Mouse (Mus musculus) lung, postnatal 36 days (tissue): ENCODE data around the gene Grk6.

Experiments used
- DNase-seq: peaks from one replicate; pipeline ENCODE4 v3.0.0; 2022; ENCODE audit warnings: mixed read lengths

Gene Grk6

DNA sequence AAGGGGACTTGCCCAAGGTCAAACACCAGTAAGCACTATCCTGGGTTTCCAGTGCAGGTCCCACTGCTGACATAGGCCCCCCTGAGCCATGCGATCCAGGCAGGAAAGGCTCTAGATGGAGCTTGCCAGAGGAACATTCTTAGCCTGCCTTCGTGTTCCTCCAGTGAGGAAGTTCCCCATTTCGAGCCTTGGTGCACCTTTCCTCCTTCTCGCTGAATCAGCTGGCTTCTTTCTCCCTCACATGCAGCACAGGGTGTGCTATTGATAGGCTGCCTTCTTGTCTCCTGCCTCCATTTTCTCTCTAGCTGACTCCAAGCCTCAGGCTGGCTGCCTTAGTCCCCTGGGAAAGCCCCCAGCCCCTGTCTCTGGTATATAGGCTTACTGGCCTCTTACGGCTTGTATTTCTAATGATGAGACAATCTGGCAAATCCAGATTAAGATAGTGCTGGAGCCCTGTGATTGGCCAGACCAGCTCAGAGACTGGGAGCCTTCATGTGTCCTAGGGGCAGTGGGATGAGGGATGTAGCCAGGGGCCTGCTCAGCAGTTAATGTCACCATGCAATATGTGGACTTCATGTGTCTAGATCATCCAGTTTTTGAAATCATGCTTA is 21.1 kb downstream of the Grk6 start:
- DNase-seq = no peak

- peak; percentile 72 for DNase-seq
These were observed 24.1 kb downstream of the Grk6 start for GRCm38 (mm10) chr13:55468851-55469560.

DNA sequence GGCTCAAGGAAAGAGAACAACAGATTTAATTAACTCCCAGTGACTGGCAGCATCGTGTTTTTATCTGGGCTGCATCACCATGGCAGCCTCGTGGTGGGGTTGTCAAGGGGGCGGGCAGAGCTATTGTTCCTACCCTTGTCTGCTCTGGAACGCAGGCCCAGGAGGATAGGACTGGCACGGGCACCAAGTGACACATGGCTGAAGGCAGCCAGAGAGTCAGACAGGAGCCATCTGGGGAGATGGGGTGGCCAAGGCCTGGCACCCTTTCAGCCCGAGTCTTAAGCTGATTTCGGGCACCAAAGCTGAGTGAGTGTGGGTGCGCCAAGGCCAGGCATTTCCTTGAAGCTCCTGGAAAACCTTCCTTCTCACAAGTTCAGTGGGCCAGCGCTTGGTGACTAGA is 25.5 kb downstream of the Grk6 start:
- no peak for DNase-seq

- peak; percentile 82 for DNase-seq
These were observed 26.4 kb downstream of the Grk6 start for GRCm38 (mm10) chr13:55471156-55471818.

- DNase-seq = no peak
These were observed 26.9 kb downstream of the Grk6 start for GRCm38 (mm10) chr13:55471819-55472131.

- DNase-seq = no peak
These were observed 27.5 kb downstream of the Grk6 start for GRCm38 (mm10) chr13:55472132-55473022.

GRCm38 (mm10) chr13:55473076-55473831 is 28.4 kb downstream of the Grk6 start:
- no peak for DNase-seq

- no peak for DNase-seq
These were observed 29.1 kb downstream of the Grk6 start for GRCm38 (mm10) chr13:55473961-55474360.

DNA sequence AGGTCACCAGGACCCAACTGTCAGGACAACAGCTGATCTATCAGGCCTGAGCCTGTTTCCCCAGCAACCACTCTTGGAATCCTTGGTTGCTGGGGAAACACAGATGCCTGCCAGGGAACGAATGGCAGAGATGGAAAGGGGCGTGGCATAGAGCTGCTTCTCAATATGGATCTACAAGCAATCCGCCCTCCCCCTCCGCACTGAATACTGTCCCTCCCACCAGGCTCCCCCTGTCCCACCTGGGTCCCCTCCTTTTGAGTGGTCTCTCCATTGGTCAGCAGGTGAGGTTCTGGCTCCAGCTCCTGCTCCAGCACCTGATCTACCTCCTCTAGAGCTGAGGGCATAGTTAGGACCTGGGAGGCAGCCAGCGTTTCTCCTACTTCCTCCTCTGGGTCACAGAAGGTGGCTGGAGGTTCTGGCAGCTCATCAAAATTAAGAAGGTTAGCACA is 29.8 kb downstream of the Grk6 start:
- DNase-seq = peak; percentile 45

DNA sequence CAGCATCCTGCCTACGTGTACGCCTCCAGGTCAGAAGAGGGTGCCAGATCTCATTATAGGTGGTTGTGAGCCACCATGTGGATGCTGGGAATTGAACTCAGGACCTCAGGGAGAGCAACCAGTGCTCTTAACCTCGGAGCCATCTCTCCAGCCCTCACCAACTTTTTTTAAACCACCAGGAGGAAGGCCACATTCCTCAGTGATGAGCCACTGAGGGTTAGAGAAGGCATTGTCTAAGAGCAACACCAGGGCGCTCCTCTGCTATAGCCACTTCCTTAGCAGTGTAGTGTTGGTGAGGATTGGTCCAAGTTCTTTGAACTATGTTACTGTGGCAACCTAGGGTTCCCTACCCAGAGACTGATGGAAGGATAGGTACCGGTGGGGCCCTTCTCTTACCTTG is 30.9 kb downstream of the Grk6 start:
- DNase-seq = no peak

DNA sequence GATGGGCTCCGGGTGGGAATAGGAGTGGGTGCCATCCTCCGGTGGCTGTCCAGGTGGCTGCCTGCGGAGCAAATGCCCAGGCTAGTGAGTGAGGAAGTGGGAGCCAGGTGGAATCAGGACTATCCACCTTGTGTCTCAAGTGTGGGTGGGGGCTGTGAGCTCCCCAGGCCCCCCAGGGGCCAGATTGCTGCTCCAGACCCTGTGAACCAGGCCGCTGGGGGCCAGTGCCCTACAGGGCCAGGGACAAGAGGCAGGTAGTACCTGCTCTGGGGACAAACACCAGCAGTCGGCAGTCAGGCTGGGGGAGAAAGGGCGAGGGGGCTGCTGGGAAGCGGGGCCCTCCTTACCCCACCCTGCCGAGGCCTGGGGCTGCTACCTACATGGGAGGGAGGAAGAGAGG is 31.4 kb downstream of the Grk6 start:
- no peak for DNase-seq

DNA sequence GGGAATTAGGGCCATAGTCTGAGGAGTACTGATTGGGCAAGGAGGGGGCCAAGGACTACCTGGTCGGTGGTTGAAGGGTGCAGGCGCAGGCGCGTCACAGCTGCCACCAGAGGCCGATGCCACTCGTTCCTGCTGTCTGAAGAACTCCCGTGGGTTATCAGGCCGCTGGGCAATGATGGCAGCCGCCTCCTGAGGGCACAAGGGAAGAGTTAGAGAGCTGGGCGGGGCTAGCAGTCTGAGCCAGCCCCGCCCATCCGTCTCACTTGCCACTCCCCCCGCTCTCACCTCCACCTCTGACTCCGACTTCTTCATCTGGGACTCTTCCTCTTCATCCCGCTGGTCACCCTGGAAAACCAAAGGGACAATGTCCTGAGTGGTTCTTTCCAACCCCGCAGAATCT is 32.6 kb downstream of the Grk6 start:
- DNase-seq = no peak

DNA sequence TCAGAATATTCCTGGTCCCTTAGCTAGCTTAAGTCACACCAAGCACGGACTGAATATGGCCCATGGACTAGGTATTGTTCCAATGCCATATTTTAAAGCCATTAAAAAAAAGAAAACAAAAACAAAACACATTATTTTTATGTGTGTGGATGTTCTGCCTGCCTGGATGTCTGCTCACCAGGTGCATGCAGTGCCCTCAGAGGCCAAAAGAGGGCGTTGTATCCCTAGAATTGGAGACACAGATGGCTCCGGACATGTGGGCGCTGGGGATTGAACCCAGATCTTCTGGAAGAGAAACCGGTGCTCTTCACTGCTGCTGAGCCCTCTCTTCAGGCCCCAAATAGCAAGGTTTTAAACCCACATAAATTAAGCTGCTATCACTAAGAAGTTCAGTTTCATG is 33.2 kb downstream of the Grk6 start:
- peak; percentile 49 for DNase-seq

DNA sequence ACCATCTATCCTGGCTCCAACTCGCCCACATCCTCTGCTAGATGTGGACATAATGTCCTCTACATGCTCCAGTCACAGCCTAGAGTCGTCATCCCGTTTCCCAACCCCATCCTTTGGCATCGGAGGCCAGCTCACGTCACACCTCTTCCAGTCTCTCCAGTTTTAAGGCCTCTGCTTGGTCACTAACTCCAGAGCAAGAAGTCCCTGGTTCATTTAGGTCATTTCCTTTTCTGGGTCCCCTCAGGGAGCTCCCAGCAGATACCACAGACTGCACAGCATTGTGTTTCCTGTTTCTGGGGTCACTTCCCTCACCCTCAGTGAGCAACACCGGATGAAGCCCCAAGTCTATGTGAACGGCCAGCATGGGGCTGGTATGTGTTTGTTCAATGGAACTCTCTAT is 34.1 kb downstream of the Grk6 start:
- peak; percentile 33 for DNase-seq

DNA sequence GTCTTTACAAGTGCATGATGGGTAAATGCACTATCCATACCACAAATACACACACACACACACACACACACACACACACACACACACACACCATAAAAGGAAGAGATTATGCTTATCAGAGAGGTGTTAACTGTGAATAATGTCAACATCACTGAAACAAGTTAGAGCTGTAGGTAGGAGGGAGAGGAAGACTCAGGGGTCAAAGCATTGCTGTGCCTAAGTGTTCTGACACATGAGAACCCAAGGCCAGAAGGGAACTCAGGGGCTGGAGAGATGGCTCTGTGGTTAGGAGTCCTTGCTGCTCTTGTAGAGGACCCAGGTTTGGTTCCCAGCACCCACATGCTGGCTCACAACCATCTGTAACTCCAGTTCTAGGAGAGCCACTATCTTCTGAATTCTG is 35.1 kb downstream of the Grk6 start:
- DNase-seq = no peak

- no peak for DNase-seq
These were observed 37.7 kb downstream of the Grk6 start for GRCm38 (mm10) chr13:55482542-55482941.

DNA sequence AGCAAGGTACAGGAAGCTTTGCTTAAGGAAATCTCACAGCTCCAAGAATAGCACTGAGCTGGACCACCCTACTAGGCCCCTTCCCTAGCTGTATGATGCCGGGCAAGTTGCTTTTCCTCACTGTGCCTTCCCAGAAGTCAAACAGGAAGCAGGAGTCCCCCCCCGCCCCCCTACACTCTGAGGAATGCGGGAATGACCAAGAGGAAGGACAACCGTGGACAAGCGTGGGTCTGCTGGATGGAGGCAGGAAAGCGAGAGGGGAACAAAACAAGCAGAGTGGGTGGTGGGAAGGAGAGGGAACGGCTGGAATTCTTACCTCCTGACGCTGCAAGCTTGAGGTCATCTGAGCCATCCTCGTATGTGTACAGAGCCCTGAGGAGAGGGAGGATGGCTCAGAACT is 38.2 kb downstream of the Grk6 start:
- DNase-seq = no peak

DNA sequence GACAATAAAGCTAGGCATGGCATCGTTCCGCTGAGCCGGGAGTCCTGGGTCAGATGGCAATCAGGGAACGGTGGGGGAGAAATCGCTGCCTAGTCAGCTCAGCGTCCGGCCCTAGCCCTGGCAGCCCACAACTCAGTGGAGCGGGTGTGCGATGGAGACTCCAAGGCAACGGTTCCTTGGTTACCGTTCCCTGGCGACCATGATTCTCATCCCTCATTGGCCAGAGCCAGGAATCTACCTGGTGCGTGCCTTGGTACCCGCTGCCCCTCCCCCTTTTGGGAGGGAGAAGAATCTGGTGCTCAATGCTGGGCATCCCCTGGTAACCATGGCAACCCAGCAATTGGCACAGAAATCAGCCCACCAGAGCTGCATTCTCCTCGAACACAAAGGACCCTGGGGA is 38.7 kb downstream of the Grk6 start:
- DNase-seq = no peak

DNA sequence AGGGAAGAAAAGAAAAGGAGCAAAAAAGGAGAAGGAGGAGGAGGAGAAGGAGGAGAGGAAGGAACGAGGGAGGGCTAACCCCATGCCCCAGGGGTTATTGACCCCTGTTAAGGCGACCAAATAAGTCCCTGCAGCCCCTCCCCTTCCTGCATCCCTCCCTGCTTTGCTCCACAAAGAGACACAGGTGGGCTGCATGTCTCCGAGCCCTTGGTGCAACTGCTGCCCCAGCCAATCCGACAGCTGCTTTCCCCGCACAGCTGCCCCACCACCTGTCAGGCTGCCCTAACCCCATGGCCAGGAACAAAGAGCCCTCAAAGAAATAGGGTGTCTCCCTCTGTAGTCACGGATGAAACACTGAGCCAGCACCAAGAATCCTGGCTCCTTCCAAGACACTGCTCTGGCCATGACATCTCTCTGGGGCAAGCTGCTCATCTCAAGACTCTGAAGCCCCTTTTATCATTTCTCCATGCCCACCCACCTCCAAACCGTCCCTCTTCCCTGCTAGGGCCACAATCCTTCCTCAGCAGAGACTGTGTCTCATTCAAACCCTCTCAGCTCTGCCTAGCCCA is 39.7 kb downstream of the Grk6 start:
- DNase-seq = no peak

DNA sequence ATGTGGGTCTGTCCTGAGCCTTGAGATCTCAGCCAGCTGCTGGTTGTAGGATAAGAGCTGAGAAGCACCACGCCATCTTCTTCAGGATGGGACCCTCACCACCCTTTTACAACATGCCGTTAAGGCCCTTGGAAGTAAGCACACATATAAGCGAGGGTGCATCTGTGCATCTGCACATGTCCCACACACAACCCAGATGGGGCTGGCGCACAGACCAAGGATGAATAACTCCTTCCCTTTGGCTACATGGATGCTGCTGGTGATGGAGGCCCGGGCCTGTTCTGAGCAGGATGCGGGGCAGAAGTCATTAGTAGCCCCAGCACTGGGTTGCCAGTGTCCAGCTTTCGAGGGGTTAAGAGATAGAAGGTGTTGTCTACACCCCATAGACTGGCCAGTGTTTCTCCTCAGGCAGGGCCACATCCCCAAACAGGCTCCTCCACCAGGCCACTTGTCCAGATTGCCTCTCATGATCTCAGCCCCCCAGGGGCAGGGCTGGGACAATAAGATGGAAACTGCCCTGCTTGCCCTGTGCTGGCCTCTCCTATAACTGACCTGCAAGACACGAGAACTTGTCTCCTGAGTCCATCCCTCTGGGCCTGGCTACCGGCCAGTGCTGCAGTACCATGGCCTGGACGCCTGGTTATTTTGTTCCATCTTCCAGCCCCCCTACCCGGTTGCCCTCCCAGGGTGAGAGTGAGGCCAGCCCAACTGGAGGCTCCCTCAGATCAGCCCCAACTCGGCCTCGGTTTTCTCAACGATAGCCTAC is 41.3 kb downstream of the Grk6 start:
- DNase-seq = no peak

GRCm38 (mm10) chr13:55486916-55487577 is 42.2 kb downstream of the Grk6 start:
- no peak for DNase-seq
